ENCODE assay signal across 11 mouse cellular contexts in the genomic region with DNA sequence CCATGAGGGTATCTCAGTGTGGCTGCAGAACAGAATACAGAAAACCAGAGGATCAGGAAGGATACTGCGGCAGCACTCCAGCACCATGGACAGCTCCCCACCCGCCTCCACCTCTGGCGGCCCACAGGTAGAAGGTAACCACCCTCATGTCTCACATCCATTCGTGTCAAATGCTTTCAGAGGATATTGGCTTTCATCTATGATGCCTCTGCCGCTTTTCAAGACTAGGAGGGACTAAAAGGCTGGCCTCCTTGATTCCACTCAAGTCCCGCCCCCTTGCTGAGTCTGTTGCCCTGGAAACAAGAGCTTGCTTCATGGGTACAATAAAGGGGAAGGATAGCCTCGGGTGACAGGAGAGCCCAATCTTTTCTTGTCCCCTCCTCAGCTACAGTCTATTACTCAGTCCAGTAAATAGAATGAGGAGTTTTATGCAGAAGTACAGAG. TPM values are rescaled to one million over a fixed set of nuclear protein-coding genes. Genes with fewer than 3 reads are reported as not detected.
A peak's percentile ranks its signal among the peaks of the same experiment; 100 is the strongest.
DNase-seq lines count a peak whose midpoint lies in the region; ATAC-seq lines count a peak whose summit lies in the region.
"Had no signal": no experiment of that assay in that cellular context is flagged by ENCODE, and none has a peak within 500 bp of the region (broad histone marks: within the 10 kb centered on the region; RNA-seq: fewer than 3 reads in every experiment).

No protein-coding gene starts in this region.

- H3K9ac ChIP-seq in forebrain, embryonic 11.5 days (ENCODE audit: low read length), result no peak overlapping the region
- 0 out of 2 replicates have a peak overlapping the region, but pooled peaks have one; percentile 6 for H3K9ac ChIP-seq in midbrain, embryonic 16.5 days (ENCODE audit: low read depth, low read length)
- H3K9ac ChIP-seq: lung, embryonic 15.5 days had no signal

- H3K4me1 ChIP-seq in forebrain, embryonic 11.5 days (replicated peaks; ENCODE audit: control insufficient read depth, insufficient read depth, low read length), result peaks cover 12% of the 10 kb centered on the region; the same call in 1 of the 2 replicates
- peaks cover 27% of the 10 kb centered on the region for H3K4me1 ChIP-seq in midbrain, embryonic 16.5 days (ENCODE audit: control insufficient read depth, insufficient read depth, low read length)

- ATAC-seq in forebrain, embryonic 11.5 days (replicated peaks; ENCODE audit: low FRiP score), result peak; percentile 63; the same call in 1 of the 2 replicates
- peak; percentile 88 for ATAC-seq in midbrain, embryonic 16.5 days
- no peak for ATAC-seq in erythroblast, adult 5-6 weeks (replicated peaks; ENCODE audit: low FRiP score, poor library complexity, severe bottlenecking)
- ATAC-seq: Patski had no signal

- H3K36me3 ChIP-seq in forebrain, embryonic 11.5 days (ENCODE audit: control insufficient read depth, insufficient read depth, low read length), result no peaks in the 10 kb centered on the region
- H3K36me3 ChIP-seq in midbrain, embryonic 16.5 days (ENCODE audit: control insufficient read depth, insufficient read depth, low read length), result no peaks in the 10 kb centered on the region
- H3K36me3 ChIP-seq: lung, embryonic 15.5 days had no signal

- H3K9me3 ChIP-seq in forebrain, embryonic 11.5 days (ENCODE audit: control insufficient read depth, low read length), result no peaks in the 10 kb centered on the region; the same call in 1 of the 2 replicates
- no peaks in the 10 kb centered on the region for H3K9me3 ChIP-seq in midbrain, embryonic 16.5 days (replicated peaks; ENCODE audit: control insufficient read depth, low read length, poor library complexity, severe bottlenecking)
- H3K9me3 ChIP-seq: lung, embryonic 15.5 days had no signal

- 4% methylated on average over 7 of the region's 7 CpGs for WGBS in forebrain, embryonic 11.5 days
- WGBS in midbrain, embryonic 16.5 days, result under 1% methylated on average over 7 of the region's 7 CpGs

- H3K4me2 ChIP-seq in forebrain, embryonic 11.5 days (ENCODE audit: low read depth, low read length, severe bottlenecking), result 0 out of 2 replicates have a peak overlapping the region, but pooled peaks have one; percentile 15
- peak overlapping the region; percentile 40 for H3K4me2 ChIP-seq in midbrain, embryonic 16.5 days (ENCODE audit: low read length)
- H3K4me2 ChIP-seq: lung, embryonic 15.5 days had no signal

- H3K27me3 ChIP-seq in forebrain, embryonic 11.5 days (ENCODE audit: control insufficient read depth, insufficient read depth, low read length), result no peaks in the 10 kb centered on the region
- H3K27me3 ChIP-seq in midbrain, embryonic 16.5 days (ENCODE audit: control insufficient read depth, insufficient read depth, low read depth, low read length), result no peaks in the 10 kb centered on the region
- H3K27me3 ChIP-seq: lung, embryonic 15.5 days; Patski had no signal

- peak; percentile 59 for DNase-seq in heart, postnatal 4 days
- no peak for DNase-seq in heart, adult 8-10 months (ENCODE audit: low spot score)
- peak; percentile 16 for DNase-seq in WW6 (ENCODE audit: low read depth, low spot score)
- DNase-seq in forebrain, embryonic 11.5 days (ENCODE audit: low spot score), result peak; percentile 82
- DNase-seq in kidney, postnatal 4 days, result peak; percentile 87 to 88
- peak; percentile 13 for DNase-seq in thymus, postnatal 0 days (ENCODE audit: low spot score)

- no peak overlapping the region for H3K27ac ChIP-seq in forebrain, embryonic 11.5 days (ENCODE audit: low read depth, low read length)
- H3K27ac ChIP-seq in midbrain, embryonic 16.5 days (ENCODE audit: low read length), result peak overlapping the region; percentile 86
- H3K27ac ChIP-seq: heart, adult 2 months; lung, embryonic 15.5 days had no signal

- no peak overlapping the region for H3K4me3 ChIP-seq in forebrain, embryonic 11.5 days (ENCODE audit: low read depth, low read length)
- no peak overlapping the region for H3K4me3 ChIP-seq in midbrain, embryonic 16.5 days (ENCODE audit: low read depth, low read length)
- H3K4me3 ChIP-seq: heart, adult 2 months; lung, embryonic 15.5 days had no signal

RNA-seq across cellular contexts. Expression of gene Vwa5b1, which starts 37.8 kb away (rescaled TPM):
- total RNA-seq in heart, postnatal 4 days (2021), result not detected
- total RNA-seq in heart, adult 8-10 months (2022), result not detected
- polyA plus RNA-seq in forebrain, embryonic 11.5 days (2014; fragmentation: Nextera tagmentation; extraction: Ambion mirVana), result 0.08 and 0.13 TPM in 2 replicates
- polyA plus RNA-seq in midbrain, embryonic 16.5 days (2015; fragmentation: Nextera tagmentation; extraction: Ambion mirVana), result 2.3 and 2.8 TPM in 2 replicates
- polyA plus RNA-seq in thymus, postnatal 0 days (2015; fragmentation: Nextera tagmentation; extraction: Ambion mirVana), result not detected in 2 replicates
- total RNA-seq in erythroblast, adult 5-6 weeks (2015; ENCODE audit: low replicate concordance), result not detected in 2 replicates
- total RNA-seq in erythroblast, adult 5-6 weeks (2017; ENCODE audit: low replicate concordance), result 2.4 TPM in 1 of 2 replicates, not detected in the other
- total RNA-seq: heart, adult 2 months had no signal
- polyA plus RNA-seq: heart, adult 2 months had no signal
